Mouse (Mus musculus) cerebellum, adult 11-12 months (tissue): ENCODE data around the gene St3gal3.

ENCODE experiments used
- DNase-seq: peaks from one replicate; pipeline ENCODE4 v3.0.0; 2022

St3gal3 gene

GRCm38 (mm10) chr4:118134485-118135365 is at the start of gene St3gal3:
TSS of gene St3gal3 (minus strand) at chr4:118134914.
- peak; percentile 97 for DNase-seq

GRCm38 (mm10) chr4:118180301-118181080 is 45.8 kb upstream of the St3gal3 start:
- peak; percentile 48 for DNase-seq

GRCm38 (mm10) chr4:118179467-118180300 is 45.0 kb upstream of the St3gal3 start, which contains the start of gene Kdm4a:
TSS of gene Kdm4a (minus strand) at chr4:118180043.
- peak; percentile 95 for DNase-seq

DNA sequence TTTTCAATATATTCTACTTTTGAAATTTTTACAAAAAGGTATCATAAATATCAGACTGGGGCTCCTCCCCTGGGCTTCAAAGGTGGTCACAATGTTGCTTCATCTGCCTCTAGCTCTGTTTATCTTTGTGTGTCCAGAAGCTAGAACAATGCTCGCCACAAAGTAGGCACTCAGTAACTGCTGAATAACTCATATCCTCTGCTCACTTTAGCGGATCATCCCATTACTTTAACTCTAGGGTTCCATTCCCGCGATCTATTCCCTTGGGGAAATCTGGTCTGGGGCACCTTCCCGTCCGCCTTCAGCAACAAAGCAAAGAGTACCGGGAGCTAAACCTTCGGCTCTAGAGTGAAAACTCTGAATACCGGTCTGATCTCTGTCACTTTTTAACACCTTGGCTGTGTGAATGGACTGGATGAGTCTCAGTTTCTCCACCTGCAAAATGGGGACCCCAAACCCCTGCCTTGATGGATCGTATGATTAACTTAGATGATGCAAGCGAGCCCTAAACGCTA is 44.3 kb upstream of the St3gal3 start:
- DNase-seq = no peak

GRCm38 (mm10) chr4:118172461-118172860 is 37.7 kb upstream of the St3gal3 start:
- DNase-seq = no peak

DNA sequence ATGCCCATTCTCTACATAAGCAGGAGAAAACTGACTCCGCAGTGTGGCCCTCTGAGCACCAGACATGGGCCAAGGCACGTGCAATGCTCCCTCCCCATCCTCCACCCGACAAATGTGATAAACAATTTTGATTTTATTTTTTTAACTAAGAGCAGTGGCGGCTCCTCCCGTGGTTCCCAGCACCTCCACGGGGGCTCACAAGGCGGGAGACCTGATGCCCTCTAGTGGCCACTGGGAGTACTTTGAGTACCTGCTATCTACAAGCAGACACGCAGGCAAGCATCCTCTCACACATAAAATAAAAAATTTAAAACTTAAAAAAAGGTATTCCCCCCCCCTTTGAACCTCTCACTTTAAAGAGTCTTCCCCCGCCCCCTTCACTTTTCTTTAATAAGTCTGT is 36.3 kb upstream of the St3gal3 start:
- DNase-seq = no peak

DNA sequence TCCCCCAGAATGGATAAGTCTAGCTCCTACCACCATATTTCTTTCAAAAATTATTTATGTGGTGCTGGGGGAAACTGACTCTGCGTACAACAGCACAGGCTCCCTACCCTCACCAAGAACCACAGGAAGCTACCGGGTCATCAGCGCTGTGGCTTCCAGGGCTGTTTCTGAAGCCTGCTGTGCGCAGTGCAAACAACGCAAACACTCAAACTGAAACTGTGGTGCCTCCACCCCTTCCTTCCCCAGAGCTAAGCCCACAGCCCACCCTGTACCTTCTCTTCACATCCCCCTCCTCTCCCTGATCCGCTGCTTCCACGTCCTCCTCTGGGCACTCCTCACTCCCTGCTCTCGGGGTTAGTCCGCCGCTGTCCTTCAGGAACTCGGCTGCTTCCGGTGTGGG is 27.4 kb upstream of the St3gal3 start:
- no peak for DNase-seq

DNA sequence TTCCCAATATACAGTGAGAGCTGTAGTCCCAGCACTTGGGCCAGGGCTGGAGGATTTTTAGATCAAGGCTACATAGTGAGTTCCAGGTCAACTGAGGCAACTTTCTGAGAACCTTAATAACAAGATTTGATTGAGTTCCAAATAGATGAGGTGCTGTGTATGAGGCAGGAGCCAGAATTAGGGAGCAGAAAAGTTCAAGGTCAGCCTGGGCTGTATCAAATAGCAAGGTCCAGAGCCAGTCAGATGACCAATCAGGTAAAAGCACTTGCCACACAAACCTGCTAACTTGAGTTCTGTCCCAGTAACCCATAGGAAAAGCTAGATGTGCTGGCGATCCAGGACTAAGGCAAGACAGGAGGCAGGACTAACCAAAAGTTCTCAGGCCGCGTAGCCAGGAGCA is 23.0 kb upstream of the St3gal3 start:
- DNase-seq = no peak

GRCm38 (mm10) chr4:118156559-118156958 is 21.8 kb upstream of the St3gal3 start:
- DNase-seq = peak; percentile 72

DNA sequence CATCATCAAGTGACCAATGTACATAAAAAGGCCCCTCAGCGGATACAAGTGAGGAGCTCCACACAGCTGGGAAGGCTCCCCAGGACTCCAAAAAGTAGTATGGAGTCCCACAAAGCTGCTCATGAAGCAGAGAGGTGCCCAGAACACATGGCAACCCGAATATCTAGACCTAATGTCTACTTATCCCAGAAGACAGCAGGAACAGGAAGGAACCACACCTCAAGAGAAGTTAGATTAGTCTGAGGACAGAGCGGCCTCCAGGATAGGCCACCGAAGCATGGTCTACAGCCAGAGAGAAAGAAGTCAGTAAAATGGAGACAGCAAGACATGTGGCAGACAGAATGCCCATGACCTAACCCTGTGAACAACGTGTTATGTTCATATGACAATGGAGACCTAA is 20.2 kb upstream of the St3gal3 start:
- DNase-seq = no peak

DNA sequence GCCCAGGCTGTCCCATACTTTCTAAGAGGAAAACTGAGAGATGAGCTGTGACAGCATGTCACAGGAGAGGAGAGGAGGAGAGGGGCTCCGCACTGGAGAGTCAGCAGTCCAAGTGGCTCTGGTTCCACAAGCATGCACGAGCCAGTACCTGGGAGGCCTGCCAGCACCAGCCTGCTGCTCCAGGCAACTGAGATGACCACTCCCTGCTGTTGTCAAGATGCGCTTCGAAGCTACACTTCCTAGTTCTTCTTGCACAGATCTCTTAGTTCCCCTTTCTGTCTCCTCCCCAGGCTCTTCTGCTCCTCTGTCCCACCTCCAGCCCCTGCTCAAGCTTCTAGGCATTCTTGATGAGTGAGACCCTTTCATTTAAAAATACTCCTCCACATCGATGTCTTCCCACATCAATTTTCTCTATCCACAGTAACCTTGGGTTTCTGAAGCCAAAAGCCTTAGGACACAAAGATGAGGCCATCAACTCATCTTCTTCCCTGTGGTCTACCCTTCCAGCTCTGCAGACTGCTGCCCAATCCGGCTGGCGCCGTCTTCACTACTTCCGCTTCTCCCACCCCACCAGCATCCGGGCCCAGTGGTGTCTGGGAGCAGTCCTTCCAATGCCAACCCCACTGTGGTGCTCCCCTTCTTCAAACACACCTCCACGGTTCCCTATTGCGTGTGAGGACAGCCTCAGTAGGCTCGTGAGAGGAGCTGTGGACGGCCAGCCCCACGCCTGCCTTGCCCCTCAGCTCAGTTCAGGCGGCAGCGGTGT is 17.5 kb upstream of the St3gal3 start:
- peak; percentile 92 for DNase-seq

DNA sequence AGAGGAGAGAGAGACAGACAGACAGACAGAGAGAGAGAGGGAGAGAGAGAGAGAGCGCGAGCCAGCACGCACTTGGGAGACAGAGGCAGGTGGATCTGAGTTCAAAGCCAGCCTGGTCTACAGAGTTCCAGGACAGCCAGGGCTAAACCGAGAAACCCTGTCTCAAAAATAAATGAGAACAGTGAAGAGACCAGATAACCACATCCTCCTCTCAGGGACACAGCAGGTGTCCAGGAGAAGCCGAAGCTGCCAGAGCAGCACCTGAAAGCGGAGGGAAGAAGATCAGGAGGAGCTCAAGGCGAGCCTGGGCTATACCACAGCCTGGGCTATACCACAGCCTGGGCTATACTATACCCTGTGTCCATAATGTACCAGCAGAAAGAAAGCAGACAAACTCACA is 16.1 kb upstream of the St3gal3 start:
- peak; percentile 62 for DNase-seq

DNA sequence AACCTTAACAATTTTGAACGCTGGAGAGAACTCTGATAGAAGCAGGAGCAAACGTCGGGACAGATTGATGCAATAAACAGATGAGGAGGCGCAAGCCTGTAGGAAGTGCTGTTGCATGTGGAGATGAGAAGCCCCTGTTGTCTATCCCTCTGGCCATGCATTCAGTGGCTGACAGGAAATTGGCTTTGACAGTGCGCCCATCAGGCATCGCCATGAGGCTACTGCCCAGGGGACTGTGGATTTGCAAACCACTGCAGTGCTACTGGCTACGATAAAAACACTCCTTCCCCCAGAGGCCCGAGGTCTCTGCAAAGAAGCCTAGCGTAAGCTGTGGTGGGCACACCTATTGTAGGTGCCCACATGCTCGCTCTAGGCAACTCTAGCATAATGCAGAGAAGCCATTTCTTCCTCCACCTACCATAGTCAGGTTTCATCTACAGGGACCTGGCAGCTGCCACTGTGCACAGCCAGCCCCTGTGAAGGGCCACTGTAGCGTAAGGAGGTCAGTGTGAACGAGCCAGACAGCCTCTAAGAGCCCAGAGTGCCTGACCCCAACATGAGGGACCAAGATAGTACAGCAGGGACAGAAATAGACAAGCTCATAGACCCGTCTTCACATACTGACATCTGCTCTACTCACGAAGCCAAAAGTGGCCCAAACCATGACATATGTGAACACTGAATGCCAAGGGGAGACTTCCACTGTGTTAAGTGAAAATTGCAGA is 15.4 kb upstream of the St3gal3 start:
- peak; percentile 91 for DNase-seq

GRCm38 (mm10) chr4:118149055-118149576 is 14.4 kb upstream of the St3gal3 start:
- DNase-seq = no peak

DNA sequence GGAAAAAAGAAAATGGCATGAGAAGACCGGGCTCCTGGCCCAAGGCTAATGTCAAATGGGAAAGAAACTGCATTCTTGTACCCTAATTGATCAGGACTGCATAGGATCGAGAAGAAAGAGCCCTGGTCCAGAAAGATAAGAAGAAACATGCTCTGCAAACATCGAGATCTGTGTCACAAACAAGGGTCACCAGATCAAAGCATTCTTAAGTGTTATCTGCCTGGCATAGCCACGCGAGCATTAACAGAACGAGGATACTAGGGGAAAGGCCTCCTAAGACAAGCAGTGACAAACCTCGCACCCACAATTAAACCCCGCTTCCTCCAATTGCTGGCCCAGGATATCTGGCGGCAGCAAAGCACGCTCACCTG is 13.6 kb upstream of the St3gal3 start:
- no peak for DNase-seq

- DNase-seq = peak; percentile 59
Measured at GRCm38 (mm10) chr4:118147547-118148316, 13.0 kb upstream of the St3gal3 start.

- DNase-seq = no peak
Measured at GRCm38 (mm10) chr4:118147090-118147489, 12.4 kb upstream of the St3gal3 start.

- no peak for DNase-seq
Measured at GRCm38 (mm10) chr4:118144324-118144723, 9.6 kb upstream of the St3gal3 start.

- DNase-seq = no peak
Measured at GRCm38 (mm10) chr4:118143679-118144078, 9.0 kb upstream of the St3gal3 start.

- no peak for DNase-seq
Measured at GRCm38 (mm10) chr4:118141511-118141910, 6.8 kb upstream of the St3gal3 start.
